Mouse (Mus musculus): ENCODE data around the gene Plbd2. TPM values are rescaled to one million over a fixed set of nuclear protein-coding genes. Genes with fewer than 3 reads are reported as not detected.

The Plbd2 gene
- polyA plus RNA-seq, 1 experiment = 0.83 TPM

DNA sequence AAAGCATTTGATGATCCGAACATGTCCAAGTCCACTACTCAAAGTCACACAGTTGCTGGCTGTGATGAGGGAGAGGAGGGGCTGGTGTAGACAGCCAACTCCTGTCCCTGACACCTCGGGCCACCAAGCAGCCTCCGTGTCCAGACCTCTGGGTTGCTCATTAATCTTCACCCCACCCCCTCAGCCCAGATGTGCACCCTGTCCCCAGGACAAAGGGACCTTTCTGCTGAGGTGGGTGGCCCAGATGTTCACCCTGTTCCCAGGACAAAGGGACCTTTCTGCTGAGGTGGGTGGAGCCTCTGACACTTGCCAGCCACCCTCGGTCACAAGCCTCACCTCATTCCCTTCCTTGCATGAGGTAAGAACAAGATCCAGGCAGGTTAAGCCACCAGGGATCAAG is 31.9 kb downstream of the Plbd2 start:
- TF ChIP-seq TAL1 (IDR thresholded peaks at IDR 0.05; ENCODE audit: low read length) = no peak

DNA sequence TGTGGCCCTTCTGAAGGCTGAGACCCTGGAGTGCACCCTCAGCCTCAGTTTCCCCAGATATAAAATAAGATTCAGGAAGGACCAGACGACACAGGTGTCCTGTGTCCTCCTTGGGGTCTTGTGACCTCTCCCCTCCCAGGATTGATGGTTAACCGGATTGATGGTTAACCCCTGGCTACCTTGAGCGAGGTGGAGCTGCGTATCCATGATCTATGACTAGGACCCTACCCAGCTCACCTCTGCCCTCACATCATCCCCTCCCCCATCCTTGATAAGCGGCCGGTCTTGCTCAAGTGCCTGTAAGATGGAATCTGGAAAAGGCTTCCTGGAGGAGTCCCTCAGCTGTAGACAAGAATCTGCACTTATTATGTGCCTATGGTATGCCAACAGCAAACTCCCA is 34.6 kb downstream of the Plbd2 start:
- Histone ChIP-seq H3K36me3 (ENCODE audit: control insufficient read depth) (no peaks in the 10 kb centered on the region), H3K9me3 (ENCODE audit: control insufficient read depth, low read length) (peaks cover 3% of the 10 kb centered on the region), H3K4me1 (ENCODE audit: control insufficient read depth) (peaks cover 3% of the 10 kb centered on the region; the same call in 1 of the 2 replicates), H3K4me3 (replicated peaks) (no peak overlapping the region), H3K27me3 (ENCODE audit: control insufficient read depth) (peaks cover 4% of the 10 kb centered on the region; the same call in 1 of the 2 replicates)
- TF ChIP-seq GATA1 (IDR thresholded peaks at IDR 0.05; ENCODE audit: low read length) (no peak), TAL1 (IDR thresholded peaks at IDR 0.05; ENCODE audit: low read length) (no peak)

More for the DNA sequence above, 31.9 kb downstream of the Plbd2 start:
- H3K4me1 ChIP-seq (ENCODE audit: control insufficient read depth) = no peaks in the 10 kb centered on the region
- peaks cover 13% of the 10 kb centered on the region for H3K27me3 ChIP-seq (ENCODE audit: control insufficient read depth)
- H3K4me3 ChIP-seq (replicated peaks) = no peak overlapping the region
- H3K36me3 ChIP-seq (ENCODE audit: control insufficient read depth) = no peaks in the 10 kb centered on the region
- no peaks in the 10 kb centered on the region for H3K9me3 ChIP-seq (ENCODE audit: control insufficient read depth, low read length)

GRCm38 (mm10) chr5:120468336-120468735 is 35.1 kb downstream of the Plbd2 start:
- H3K4me3 ChIP-seq (replicated peaks) = no peak overlapping the region
- peaks cover 3% of the 10 kb centered on the region for H3K9me3 ChIP-seq (ENCODE audit: control insufficient read depth, low read length)
- H3K27me3 ChIP-seq (ENCODE audit: control insufficient read depth) = peaks cover 4% of the 10 kb centered on the region; the same call in 1 of the 2 replicates
- no peaks in the 10 kb centered on the region for H3K36me3 ChIP-seq (ENCODE audit: control insufficient read depth)
- TF ChIP-seq GATA1 (IDR thresholded peaks at IDR 0.05; ENCODE audit: low read length) = no peak
- TF ChIP-seq TAL1 (IDR thresholded peaks at IDR 0.05; ENCODE audit: low read length) = no peak
- peaks cover 3% of the 10 kb centered on the region; the same call in 1 of the 2 replicates for H3K4me1 ChIP-seq (ENCODE audit: control insufficient read depth)

DNA sequence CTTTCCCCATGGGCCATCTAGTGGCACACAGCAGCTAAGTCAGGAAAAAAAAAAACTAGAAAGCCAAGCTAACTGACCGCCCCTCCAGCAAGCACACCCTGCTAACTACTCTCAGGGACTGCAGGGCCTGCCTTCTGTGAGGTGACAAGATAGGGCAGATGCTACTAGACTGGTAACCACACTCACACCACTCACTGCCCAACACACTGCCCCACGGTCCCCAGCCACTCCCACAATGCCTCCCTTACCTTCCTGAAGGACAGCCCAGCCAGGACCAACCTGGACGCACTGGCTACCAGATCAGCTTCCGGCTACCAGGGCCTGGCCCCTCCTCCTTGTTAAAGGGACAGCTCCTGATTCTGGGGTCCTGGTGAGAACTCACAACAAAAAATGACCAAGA is 36.4 kb downstream of the Plbd2 start:
- Histone ChIP-seq H3K9me3 (ENCODE audit: control insufficient read depth, low read length) (peaks cover 3% of the 10 kb centered on the region), H3K4me3 (replicated peaks) (no peak overlapping the region), H3K36me3 (ENCODE audit: control insufficient read depth) (no peaks in the 10 kb centered on the region), H3K4me1 (ENCODE audit: control insufficient read depth) (peaks cover 3% of the 10 kb centered on the region; the same call in 1 of the 2 replicates), H3K27me3 (ENCODE audit: control insufficient read depth) (peaks cover 14% of the 10 kb centered on the region)
- TF ChIP-seq GATA1 (IDR thresholded peaks at IDR 0.05; ENCODE audit: low read length) (no peak), TAL1 (IDR thresholded peaks at IDR 0.05; ENCODE audit: low read length) (no peak)

DNA sequence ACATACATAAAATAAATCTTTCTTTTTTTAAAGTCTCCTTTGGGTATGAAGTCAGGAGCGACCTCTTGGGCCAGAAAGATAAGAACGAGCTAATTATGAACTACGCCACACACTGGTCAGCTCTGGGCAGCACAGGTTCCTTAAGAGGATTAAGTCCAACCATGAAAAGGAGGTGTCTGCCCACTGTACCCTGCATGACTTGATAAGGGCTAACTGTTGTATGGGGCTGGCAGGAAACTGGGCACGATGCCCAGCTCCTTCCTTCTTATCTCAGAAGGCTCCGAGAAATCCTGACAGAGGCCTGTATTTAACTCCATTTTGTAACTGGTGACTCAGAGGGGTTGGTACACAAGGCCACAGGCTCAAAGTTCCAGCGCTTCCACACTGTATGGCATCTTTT is 37.6 kb downstream of the Plbd2 start:
- Histone ChIP-seq H3K27me3 (ENCODE audit: control insufficient read depth) (peaks cover 18% of the 10 kb centered on the region), H3K36me3 (ENCODE audit: control insufficient read depth) (no peaks in the 10 kb centered on the region), H3K4me3 (replicated peaks) (no peak overlapping the region), H3K9me3 (ENCODE audit: control insufficient read depth, low read length) (peaks cover 3% of the 10 kb centered on the region), H3K4me1 (ENCODE audit: control insufficient read depth) (peaks cover 3% of the 10 kb centered on the region; the same call in 1 of the 2 replicates)
- TF ChIP-seq TAL1 (IDR thresholded peaks at IDR 0.05; ENCODE audit: low read length) = no peak
- TF ChIP-seq GATA1 (IDR thresholded peaks at IDR 0.05; ENCODE audit: low read length) = no peak

DNA sequence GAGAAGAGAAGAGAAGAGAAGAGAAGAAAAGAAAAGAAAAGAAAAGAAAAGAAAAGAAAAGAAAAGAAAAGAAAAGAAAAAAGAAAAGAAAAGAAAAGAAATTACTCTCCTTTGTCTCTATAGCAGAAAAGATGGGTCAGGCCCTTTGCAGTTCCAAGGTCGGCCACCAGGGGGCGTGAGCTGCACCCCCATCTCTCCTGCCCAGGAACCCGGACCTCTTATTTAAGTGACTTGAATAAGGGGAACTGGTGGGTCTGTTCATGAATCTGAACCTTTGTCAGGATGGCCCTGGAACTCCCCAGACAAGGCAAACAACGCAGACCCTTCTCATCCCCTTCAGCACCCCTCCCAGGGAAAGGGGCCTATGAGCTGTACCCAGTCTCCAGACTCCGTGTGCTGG is 38.4 kb downstream of the Plbd2 start:
- Histone ChIP-seq H3K4me1 (ENCODE audit: control insufficient read depth) (peaks cover 3% of the 10 kb centered on the region; the same call in 1 of the 2 replicates), H3K4me3 (replicated peaks) (no peak overlapping the region), H3K9me3 (ENCODE audit: control insufficient read depth, low read length) (peaks cover 3% of the 10 kb centered on the region), H3K36me3 (ENCODE audit: control insufficient read depth) (no peaks in the 10 kb centered on the region), H3K27me3 (ENCODE audit: control insufficient read depth) (peaks cover 20% of the 10 kb centered on the region)
- no peak for TF ChIP-seq GATA1 (IDR thresholded peaks at IDR 0.05; ENCODE audit: low read length)
- TF ChIP-seq TAL1 (IDR thresholded peaks at IDR 0.05; ENCODE audit: low read length) = no peak

- H3K27me3 ChIP-seq (ENCODE audit: control insufficient read depth) = peaks cover 20% of the 10 kb centered on the region
Measured at GRCm38 (mm10) chr5:120464321-120464720, 39.1 kb downstream of the Plbd2 start.

DNA sequence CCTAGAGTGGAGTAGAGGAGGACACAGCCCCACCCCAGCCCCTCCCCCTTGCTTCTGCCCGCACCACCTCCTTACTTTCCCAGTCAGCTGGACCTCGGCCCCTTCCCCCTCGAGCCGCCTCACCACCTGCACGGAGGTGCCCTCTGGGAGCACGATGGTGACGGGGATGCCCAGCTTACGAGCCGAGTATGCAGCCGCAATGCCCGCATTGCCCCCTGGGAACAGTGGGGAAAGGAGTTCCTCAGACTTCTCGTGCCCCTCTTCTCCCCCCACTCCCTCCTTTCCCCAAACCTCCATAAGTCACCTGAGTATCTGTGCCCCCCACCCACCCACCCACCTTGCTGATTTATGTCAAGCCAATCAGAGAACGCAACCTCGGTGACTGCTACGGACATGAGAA is 41.5 kb downstream of the Plbd2 start:
- H3K4me3 ChIP-seq (replicated peaks) = no peak overlapping the region
- H3K36me3 ChIP-seq (ENCODE audit: control insufficient read depth) = no peaks in the 10 kb centered on the region
- TF ChIP-seq GATA1 (IDR thresholded peaks at IDR 0.05; ENCODE audit: low read length) (no peak), TAL1 (IDR thresholded peaks at IDR 0.05; ENCODE audit: low read length) (no peak)
- H3K4me1 ChIP-seq (ENCODE audit: control insufficient read depth) = peaks cover 3% of the 10 kb centered on the region; the same call in 1 of the 2 replicates
- H3K27me3 ChIP-seq (ENCODE audit: control insufficient read depth) = peaks cover 23% of the 10 kb centered on the region
- H3K9me3 ChIP-seq (ENCODE audit: control insufficient read depth, low read length) = peaks cover 3% of the 10 kb centered on the region

More at GRCm38 (mm10) chr5:120464321-120464720, 39.1 kb downstream of the Plbd2 start:
- Histone ChIP-seq H3K36me3 (ENCODE audit: control insufficient read depth) (no peaks in the 10 kb centered on the region), H3K9me3 (ENCODE audit: control insufficient read depth, low read length) (peaks cover 3% of the 10 kb centered on the region), H3K4me3 (replicated peaks) (no peak overlapping the region), H3K4me1 (ENCODE audit: control insufficient read depth) (peaks cover 3% of the 10 kb centered on the region; the same call in 1 of the 2 replicates)
- TF ChIP-seq TAL1 (IDR thresholded peaks at IDR 0.05; ENCODE audit: low read length) (no peak), GATA1 (IDR thresholded peaks at IDR 0.05; ENCODE audit: low read length) (no peak)

- peaks cover 40% of the 10 kb centered on the region for H3K27me3 ChIP-seq (ENCODE audit: control insufficient read depth)
- H3K4me3 ChIP-seq (replicated peaks) = no peak overlapping the region
- peaks cover 1% of the 10 kb centered on the region for H3K9me3 ChIP-seq (ENCODE audit: control insufficient read depth, low read length)
- peaks cover 13% of the 10 kb centered on the region for H3K4me1 ChIP-seq (ENCODE audit: control insufficient read depth)
- no peak for TF ChIP-seq TAL1 (IDR thresholded peaks at IDR 0.05; ENCODE audit: low read length)
- TF ChIP-seq GATA1 (IDR thresholded peaks at IDR 0.05; ENCODE audit: low read length) = no peak
- H3K36me3 ChIP-seq (ENCODE audit: control insufficient read depth) = no peaks in the 10 kb centered on the region
Measured at GRCm38 (mm10) chr5:120459133-120459532, 44.3 kb downstream of the Plbd2 start.

- H3K36me3 ChIP-seq (ENCODE audit: control insufficient read depth) = no peaks in the 10 kb centered on the region
- H3K4me3 ChIP-seq (replicated peaks) = no peak overlapping the region
- H3K9me3 ChIP-seq (ENCODE audit: control insufficient read depth, low read length) = no peaks in the 10 kb centered on the region
- H3K4me1 ChIP-seq (ENCODE audit: control insufficient read depth) = peaks cover 13% of the 10 kb centered on the region
- H3K27me3 ChIP-seq (ENCODE audit: control insufficient read depth) = peaks cover 35% of the 10 kb centered on the region
- TF ChIP-seq GATA1 (IDR thresholded peaks at IDR 0.05; ENCODE audit: low read length) (no peak), TAL1 (IDR thresholded peaks at IDR 0.05; ENCODE audit: low read length) (no peak)
Measured at GRCm38 (mm10) chr5:120457628-120458027, 45.8 kb downstream of the Plbd2 start.

Measured in erythroblast, embryonic 14.5 days (primary cell).